Mouse (Mus musculus): ENCODE measurements around the gene Gale. TPM values are rescaled to one million over a fixed set of nuclear protein-coding genes. Genes with fewer than 3 reads are reported as not detected.

Gene Gale
- total RNA-seq, 2 experiments from 2014 or later, result 0.47 TPM; not detected in 1

DNA sequence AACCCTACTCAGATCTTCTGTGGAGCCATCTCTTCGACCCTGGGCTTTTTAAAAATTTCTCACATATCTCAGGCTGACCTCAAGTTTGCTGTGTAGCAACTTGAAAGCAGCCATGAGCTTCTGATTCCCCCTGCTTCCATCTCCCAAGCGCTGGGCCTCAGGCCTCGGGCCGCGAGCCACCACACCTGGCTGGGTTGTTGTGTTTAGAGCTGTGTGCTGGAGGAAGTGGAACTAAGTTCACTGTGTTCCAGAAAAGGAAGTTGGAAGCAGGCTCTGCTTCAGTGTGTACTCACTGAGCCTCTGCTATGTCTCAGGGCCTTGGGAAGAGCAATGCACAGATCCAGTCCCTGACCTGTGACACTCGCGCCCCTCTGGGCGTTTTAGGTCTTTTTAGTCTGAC, 15.4 kb upstream of the Gale start:
- intact Hi-C loops (cut with DNase I), result no loop called here
- no peak for TF ChIP-seq CTCF (IDR thresholded peaks at IDR 0.05)
- Histone ChIP-seq H3K27ac (peak overlapping the region; percentile 93), H3K4me3 (peak overlapping the region; percentile 84)
- DNase-seq, result no peak

DNA sequence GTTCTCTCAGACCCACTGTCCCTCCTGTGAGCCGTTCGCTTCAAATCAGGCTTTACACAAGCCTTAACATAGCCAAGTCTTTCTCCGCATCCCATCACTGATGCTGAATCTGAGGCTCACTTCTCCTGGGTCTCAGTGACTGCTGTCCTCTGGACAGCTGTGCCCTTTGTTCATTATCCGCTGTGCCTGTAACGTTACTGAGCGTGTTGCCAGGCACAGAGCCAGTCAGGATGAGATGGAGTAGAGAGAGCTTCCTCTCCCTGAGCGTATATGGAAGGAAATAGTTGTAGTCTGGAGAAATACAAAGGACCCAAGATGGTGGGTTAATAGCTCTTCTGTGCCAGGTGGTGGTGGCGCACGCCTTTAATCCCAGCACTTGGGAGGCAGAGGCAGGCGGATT, 14.1 kb upstream of the Gale start:
- no peak for DNase-seq
- TF ChIP-seq CTCF (IDR thresholded peaks at IDR 0.05), result no peak
- Histone ChIP-seq H3K27ac (peak overlapping the region; percentile 93), H3K4me3 (peak overlapping the region; percentile 11)
- intact Hi-C loops (cut with DNase I), result no loop called here

DNA sequence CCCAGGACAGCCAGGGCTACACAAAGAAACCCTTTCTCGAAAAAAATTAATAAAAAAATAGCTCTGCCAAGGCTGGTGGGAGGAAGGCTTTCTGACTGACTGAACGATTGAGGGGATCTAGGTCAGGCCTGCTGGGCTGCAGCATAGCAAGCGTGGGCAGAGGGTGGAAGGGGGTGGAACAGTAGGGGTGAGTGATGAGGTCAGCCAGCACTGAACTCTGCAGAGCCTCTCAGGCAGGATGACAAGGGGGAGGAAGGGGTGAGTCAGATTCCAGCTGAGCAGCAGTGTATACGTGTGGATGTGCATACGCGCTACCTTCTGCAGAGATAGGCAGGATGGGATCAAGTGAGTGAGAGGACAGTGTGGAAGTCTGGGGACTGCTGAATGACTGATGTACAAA, 13.6 kb upstream of the Gale start:
- DNase-seq, result no peak
- H3K4me3 ChIP-seq, result no peak overlapping the region
- intact Hi-C loops (cut with DNase I), result no loop called here

DNA sequence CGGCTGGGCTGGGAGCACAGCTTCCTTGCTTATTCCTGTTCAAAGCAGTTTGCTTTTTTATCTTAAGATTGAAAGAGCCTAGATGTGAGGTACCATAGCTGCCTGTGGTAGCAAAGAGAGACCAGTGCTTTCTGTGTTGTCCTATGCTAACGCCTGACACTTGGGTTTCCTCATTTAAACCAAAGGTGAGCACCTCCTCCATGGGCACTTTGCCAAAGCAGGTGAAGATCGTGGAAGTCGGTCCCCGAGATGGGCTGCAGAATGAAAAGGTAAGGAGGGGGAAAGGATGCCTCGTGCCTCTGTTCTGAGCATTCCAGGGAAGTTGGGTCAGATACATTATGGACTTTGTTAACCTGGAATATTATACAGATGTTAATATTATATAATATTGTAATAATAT, 13.2 kb upstream of the Gale start:
- Histone ChIP-seq H3K27ac (peak overlapping the region; percentile 93), H3K4me3 (no peak overlapping the region)
- intact Hi-C loops (cut with DNase I), result no loop called here
- DNase-seq, result no peak
- TF ChIP-seq CTCF (IDR thresholded peaks at IDR 0.05), result no peak

More for the DNA sequence above, 13.6 kb upstream of the Gale start:
- TF ChIP-seq CTCF (IDR thresholded peaks at IDR 0.05), result no peak
- H3K27ac ChIP-seq, result peak overlapping the region; percentile 93

DNA sequence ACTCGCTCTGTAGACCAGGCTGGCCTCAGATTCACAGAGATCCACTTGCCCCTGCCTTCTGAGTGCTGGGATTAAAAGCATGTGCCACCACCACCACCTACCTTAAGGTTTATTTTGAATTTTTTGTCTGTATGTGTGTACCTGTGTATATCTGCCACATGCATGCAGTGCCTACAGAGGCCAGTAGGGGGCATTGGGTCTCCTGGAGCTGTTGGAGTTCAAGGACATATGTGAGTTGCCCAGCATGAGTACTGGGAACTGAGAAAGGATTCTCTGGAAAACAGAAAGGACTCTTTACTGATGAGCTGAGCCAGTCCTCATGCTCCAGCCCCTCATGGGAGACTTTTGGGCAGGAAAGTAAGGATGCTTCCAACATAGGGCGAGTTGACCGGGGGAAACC, 12.0 kb upstream of the Gale start:
- TF ChIP-seq CTCF (IDR thresholded peaks at IDR 0.05), result peak; percentile 37; the same call in 1 of the 2 replicates
- DNase-seq, result no peak
- Histone ChIP-seq H3K27ac (no peak overlapping the region), H3K4me3 (no peak overlapping the region)
- intact Hi-C loops (cut with DNase I), result no loop called here

DNA sequence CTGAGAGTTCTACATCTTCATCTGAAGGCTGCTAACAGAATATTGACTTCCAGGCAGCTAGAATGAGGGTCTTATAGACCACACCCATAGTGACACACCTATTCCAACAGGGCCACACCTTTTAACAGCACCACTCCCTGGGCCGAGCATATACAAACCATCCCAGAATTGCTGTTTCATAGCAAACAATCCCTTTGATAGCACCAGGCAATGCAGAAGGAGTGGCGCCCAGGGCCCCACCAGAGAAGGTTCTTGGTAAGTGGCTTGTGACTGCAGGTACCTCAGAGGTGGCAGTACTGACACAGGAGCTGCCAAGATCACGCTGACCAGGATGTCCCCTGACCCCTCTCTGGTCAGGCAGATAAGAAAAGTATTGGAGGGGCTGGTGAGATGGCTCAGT, 10.3 kb upstream of the Gale start:
- intact Hi-C loops (cut with DNase I), result no loop called here
- Histone ChIP-seq H3K27ac (no peak overlapping the region), H3K4me3 (no peak overlapping the region)
- no peak for TF ChIP-seq CTCF (IDR thresholded peaks at IDR 0.05)
- DNase-seq, result no peak

DNA sequence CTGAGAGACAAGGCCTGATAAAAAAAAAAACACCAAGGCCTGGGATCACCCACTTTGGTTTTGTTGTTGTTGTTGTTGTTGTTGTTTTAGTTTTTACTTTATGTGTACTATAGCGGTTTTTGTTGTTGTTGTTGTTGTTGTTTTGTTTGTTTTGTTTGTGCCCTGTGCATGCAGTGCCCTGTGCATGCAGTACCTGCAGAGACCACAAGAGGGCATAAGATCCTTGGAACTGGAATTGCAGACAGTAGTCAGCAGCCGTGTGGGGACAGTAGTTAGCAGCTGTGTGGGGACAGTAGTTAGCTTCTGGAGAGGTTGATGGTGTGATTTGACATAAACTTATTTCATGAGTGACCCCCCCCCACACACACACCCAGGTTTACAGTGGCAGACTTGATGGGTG, 9.3 kb upstream of the Gale start:
- no peak overlapping the region; the same call in 1 of the 2 replicates for H3K27ac ChIP-seq
- intact Hi-C loops (cut with DNase I), result no loop called here
- DNase-seq, result peak; percentile 78
- H3K4me3 ChIP-seq, result no peak overlapping the region
- TF ChIP-seq CTCF (IDR thresholded peaks at IDR 0.05), result peak; percentile 91

DNA sequence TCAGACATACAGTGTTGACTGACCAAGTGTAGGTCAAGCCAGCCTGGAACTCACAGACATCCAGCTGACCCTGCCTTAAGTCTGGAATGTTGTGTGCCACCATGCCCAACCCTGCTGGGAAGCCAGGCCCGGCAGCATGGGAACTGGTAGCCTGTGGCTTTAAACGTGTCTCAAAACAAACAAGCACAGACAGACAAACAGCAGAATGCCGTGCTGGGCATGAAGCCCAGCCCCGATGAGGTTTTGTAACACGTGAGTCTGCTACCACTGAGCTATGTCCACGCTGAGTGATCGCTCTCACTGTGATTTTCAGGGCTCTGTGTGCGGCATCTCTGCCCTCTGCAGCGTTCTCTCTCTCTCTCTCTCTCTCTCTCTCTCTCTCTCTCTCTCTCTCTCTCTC, 7.6 kb upstream of the Gale start:
- Histone ChIP-seq H3K27ac (no peak overlapping the region), H3K4me3 (no peak overlapping the region)
- TF ChIP-seq CTCF (IDR thresholded peaks at IDR 0.05), result no peak

DNA sequence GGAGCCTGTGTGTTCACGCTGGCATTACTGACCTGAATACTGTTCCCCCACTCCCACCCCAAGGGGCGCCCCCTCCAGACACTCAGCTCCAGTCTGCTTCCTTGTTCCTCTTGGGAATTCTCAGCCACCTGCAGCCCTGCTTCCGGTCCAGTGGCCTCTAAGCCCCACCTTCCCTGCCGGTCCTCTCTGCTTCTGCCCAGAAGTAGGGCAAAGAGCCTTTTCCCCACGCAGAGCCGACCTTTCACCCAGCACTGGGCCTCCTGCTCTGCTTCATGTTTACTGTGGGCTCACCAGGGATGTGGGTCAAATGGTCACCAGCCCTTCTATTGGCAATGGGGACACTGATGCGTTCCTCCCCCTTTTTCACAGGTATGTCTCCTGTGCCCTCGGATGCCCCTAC, 5.2 kb upstream of the Gale start:
- intact Hi-C loops (cut with DNase I), result no loop called here
- no peak overlapping the region for H3K27ac ChIP-seq
- no peak for TF ChIP-seq CTCF (IDR thresholded peaks at IDR 0.05)
- no peak overlapping the region for H3K4me3 ChIP-seq
- no peak for DNase-seq

More for the DNA sequence above, 7.6 kb upstream of the Gale start:
- intact Hi-C loops (cut with DNase I), result no loop called here
- no peak for DNase-seq

DNA sequence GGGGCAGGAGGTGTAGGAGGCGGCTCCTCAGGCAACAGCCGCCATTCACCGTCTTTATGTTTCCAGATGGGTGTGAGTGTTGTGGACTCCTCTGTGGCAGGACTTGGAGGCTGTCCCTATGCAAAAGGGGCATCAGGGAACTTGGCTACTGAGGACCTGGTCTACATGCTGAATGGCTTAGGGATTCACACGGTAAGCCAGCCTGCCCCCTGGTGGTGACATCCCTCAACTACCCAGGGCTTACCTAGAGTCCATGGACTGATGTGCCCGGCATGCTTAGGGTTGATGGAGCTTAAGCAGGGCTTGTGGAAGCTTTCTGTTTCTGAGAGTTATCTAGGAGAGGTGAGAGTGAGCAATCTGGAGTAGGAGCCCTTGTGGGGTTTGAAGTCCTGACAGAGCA, 2.8 kb upstream of the Gale start:
- peak; percentile 84 for DNase-seq
- no peak overlapping the region for H3K27ac ChIP-seq
- TF ChIP-seq CTCF (IDR thresholded peaks at IDR 0.05), result peak; percentile 92
- H3K4me3 ChIP-seq, result no peak overlapping the region
- intact Hi-C loops (cut with DNase I), result no loop called here

DNA sequence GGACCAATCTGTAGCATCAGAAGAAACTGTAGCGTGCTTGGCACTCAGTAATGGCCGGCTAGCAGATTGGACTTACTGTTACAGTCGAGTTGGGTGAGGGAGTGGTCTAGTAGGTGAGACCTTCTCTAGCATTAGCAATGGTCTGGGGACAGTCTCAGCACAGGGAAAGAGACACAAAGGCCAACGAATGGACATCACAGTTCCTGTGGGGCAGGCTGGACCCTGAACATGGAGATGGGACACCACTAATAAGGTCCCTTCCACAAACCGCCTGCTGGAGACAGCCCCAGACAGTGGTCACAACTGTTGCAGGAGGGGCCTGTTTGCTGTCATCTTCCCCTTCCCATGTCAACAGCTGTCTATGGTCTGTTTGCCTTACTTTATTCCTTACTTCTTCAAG, 1.8 kb upstream of the Gale start:
- no peak for DNase-seq
- no peak for TF ChIP-seq CTCF (IDR thresholded peaks at IDR 0.05)
- intact Hi-C loops (cut with DNase I), result no loop called here
- Histone ChIP-seq H3K4me3 (no peak overlapping the region), H3K27ac (no peak overlapping the region)

DNA sequence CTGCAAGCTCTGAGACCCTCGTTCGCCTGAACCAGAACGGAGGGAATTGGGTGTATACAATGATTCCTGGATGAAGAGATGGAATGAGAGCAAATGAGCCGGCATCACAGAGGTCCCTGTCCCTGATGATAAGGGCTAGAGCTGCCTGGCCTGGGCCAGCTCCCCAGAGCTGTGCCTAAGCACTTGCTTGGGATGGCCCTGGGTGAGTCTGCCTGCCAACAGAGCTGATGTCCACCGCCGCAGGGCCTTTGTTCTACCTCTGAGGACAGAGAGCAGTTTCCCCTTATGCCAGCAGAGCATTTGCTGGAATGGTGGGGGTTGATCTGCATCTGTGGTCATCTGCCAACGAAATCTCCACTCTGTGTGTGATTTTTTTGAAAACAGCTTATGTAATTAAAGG, 1.3 kb upstream of the Gale start:
- peak overlapping the region; percentile 95; the same call in 1 of the 2 replicates for H3K27ac ChIP-seq
- no peak for DNase-seq
- no peak for TF ChIP-seq CTCF (IDR thresholded peaks at IDR 0.05)
- H3K4me3 ChIP-seq, result no peak overlapping the region
- intact Hi-C loops (cut with DNase I), result no loop called here

DNA sequence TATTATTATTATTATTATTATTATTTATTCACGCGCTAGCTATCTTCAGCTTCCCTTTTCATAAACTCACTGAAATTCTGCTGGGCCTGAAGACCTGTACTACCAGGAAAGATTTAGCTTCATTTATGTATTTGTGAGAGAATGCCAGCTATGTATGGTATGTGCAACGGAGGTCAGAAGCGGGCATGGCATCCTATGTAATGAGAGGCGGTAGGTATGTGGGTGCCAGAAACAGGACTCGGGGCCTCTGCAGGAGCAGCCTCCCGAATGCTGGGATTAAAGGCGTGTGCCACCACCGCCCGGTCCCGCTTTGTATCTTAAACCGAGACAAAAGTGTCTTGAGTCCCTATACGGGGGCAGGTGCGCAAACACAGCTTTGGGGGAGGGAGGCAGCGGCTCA, 581 bp upstream of the Gale start:
- Histone ChIP-seq H3K27ac (peak overlapping the region; percentile 95), H3K4me3 (peak overlapping the region; percentile 88)
- intact Hi-C loops (cut with DNase I), result no loop called here
- no peak for TF ChIP-seq CTCF (IDR thresholded peaks at IDR 0.05)
- no peak for DNase-seq

DNA sequence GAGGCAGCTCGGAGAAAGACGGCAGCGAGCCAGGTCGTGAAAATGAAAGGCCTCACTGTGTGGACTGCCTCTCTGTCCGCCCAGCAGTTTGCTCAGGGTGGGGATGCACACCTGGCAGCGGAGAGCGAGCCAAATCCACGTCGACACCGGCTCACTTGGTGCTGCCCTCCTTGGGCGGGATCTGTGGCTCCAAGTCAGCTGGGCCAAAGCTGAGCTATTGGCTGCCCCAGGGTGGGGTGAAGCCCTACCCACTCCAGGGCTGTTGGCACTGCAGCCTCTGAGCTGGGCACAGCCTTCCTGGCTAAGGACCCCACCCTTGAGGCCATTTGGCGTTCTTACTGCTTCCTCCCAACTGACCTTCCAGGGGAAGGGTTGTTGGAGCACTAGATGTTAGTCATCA, 899 bp downstream of the Gale start:
- intact Hi-C loops (cut with DNase I), result no loop called here
- no peak for TF ChIP-seq CTCF (IDR thresholded peaks at IDR 0.05)
- Histone ChIP-seq H3K27ac (peak overlapping the region; percentile 95), H3K4me3 (peak overlapping the region; percentile 88)
- DNase-seq, result peak; percentile 67

DNA sequence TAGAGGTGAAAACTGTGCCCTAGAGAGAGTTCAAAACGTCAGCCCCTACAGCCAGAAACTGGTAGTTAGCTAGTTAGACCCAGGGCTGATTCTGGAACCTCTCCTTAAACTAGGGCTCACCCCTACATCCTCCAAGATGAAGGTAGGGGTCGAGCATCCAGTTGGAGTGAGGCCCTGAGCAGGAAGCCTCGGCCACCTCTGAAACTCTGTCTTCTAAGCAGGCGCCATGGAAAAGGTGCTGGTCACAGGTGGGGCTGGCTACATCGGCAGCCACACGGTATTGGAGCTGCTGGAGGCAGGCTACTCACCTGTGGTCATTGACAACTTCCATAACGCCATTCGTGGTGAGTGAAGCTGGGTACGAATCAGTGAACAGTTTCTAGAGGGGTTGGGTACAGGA, 1.6 kb downstream of the Gale start:
- DNase-seq, result no peak
- no peak for TF ChIP-seq CTCF (IDR thresholded peaks at IDR 0.05)
- H3K4me3 ChIP-seq, result no peak overlapping the region
- intact Hi-C loops (cut with DNase I), result no loop called here
- H3K27ac ChIP-seq, result peak overlapping the region; percentile 95; the same call in 1 of the 2 replicates

All from gastrocnemius, adult 2 months (tissue).